Mouse (Mus musculus) right cerebral cortex, postnatal 4 days (tissue): ENCODE measurements around the gene Zfp605.
"Not testable (repeated sequence)": the region's sequence is repeated elsewhere in the genome, so short reads cannot be mapped to it uniquely, and the experiment has no call there.

Experiments
- DNase-seq: peaks from one replicate; pipeline ENCODE4 v3.0.0-alpha.2; 2022

Zfp605 gene

GRCm38 (mm10) chr5:110107581-110108304, 2.1 kb upstream of the Zfp605 start, which contains the start of gene Gtpbp6:
Gene Gtpbp6, minus strand, starts transcription at chr5:110108197.
- peak; percentile 97 for DNase-seq

GRCm38 (mm10) chr5:110108305-110108628, 1.6 kb upstream of the Zfp605 start:
- DNase-seq, result no peak

- not testable (repeated sequence) for DNase-seq
These were observed 12.5 kb downstream of the Zfp605 start for GRCm38 (mm10) chr5:110122380-110122779.

- peak; percentile 100 for DNase-seq
These were observed 25.6 kb downstream of the Zfp605 start, which contains the start of gene Chfr for GRCm38 (mm10) chr5:110135293-110136086. Gene Chfr, plus strand, starts transcription at chr5:110135842.

- DNase-seq, result no peak
These were observed 26.2 kb downstream of the Zfp605 start for GRCm38 (mm10) chr5:110136087-110136464.

- no peak for DNase-seq
These were observed 27.9 kb downstream of the Zfp605 start for GRCm38 (mm10) chr5:110137816-110138215.

- DNase-seq, result no peak
These were observed 29.4 kb downstream of the Zfp605 start for GRCm38 (mm10) chr5:110139325-110139724.

- DNase-seq, result no peak
These were observed 30.5 kb downstream of the Zfp605 start for GRCm38 (mm10) chr5:110140424-110140823.

- no peak for DNase-seq
These were observed 32.4 kb downstream of the Zfp605 start for GRCm38 (mm10) chr5:110142309-110142708.

- no peak for DNase-seq
These were observed 33.1 kb downstream of the Zfp605 start for GRCm38 (mm10) chr5:110143007-110143406.

- DNase-seq, result no peak
These were observed 59.5 kb downstream of the Zfp605 start for GRCm38 (mm10) chr5:110169374-110169773.

GRCm38 (mm10) chr5:110176362-110177020, 66.6 kb downstream of the Zfp605 start, which contains the start of gene Golga3:
Gene Golga3, plus strand, starts transcription at chr5:110176701.
- DNase-seq, result peak; percentile 89

GRCm38 (mm10) chr5:110177021-110177420, 67.1 kb downstream of the Zfp605 start:
- no peak for DNase-seq

- DNase-seq, result no peak
These were observed 68.7 kb downstream of the Zfp605 start for GRCm38 (mm10) chr5:110178628-110179027.
